Mouse (Mus musculus) gonadal fat pad, adult 2 months (tissue): ENCODE measurements around the gene Fap. TPM values are rescaled to one million over a fixed set of nuclear protein-coding genes. Genes with fewer than 3 reads are reported as not detected.

Experiments used
- DNase-seq: peaks from one replicate; pipeline ENCODE4 v3.0.0-alpha.2; 2012; ENCODE audit warnings: low read depth
- polyA plus RNA-seq: library from polyadenylated mRNA; depleted of rRNA; stranded (reverse); fragments of >200 nt; gene quantifications from 2 replicates; pipeline ENCODE4 v1.2.3, GENCODE M21; 2012; rRNA removed

The Fap gene
- 1.8 and 2.4 TPM in 2 replicates for polyA plus RNA-seq

DNA sequence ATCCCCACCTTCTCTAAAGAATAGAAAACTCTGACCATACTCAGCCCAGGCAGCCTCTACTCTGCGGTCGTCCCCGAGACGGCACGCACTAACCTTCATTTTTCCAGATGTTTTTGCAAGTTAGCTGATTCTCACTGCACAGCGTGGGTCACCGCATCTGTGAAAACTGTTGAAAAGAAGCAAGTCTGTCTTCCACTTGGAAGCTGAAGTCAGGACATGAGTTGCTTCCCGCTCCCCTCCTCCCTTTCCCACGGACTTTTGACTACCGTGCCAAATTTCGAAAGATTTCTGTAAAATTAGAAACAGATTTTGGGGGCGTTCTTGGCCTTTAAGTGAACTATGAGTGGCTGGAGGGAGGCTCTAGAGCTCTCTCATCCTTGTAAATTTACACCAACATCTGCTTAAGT, at the start of gene Fap:
Fap (minus strand) TSS at position 323 of the 407 bp plus-strand sequence.
- no peak for DNase-seq

DNA sequence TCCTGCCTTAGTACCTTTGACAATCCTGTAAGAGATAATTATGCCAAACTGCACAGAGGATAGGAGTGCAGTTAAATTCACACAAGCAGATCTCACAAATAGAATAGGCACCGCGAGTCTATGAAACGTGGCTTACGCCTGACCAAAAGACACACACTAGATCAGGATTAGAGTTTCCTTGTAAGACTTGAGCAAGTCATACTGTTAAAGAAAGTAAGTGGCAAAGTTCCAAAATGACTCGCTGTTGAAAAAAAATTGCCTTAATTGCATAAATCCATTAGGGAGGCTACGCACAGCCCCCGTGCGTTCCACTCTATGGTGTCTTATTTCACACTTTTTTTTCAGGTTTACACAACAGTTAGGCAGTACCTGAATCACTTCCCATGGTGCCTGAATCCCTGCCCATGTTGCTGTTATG, 49.2 kb upstream of the Fap start:
- DNase-seq, result no peak

DNA sequence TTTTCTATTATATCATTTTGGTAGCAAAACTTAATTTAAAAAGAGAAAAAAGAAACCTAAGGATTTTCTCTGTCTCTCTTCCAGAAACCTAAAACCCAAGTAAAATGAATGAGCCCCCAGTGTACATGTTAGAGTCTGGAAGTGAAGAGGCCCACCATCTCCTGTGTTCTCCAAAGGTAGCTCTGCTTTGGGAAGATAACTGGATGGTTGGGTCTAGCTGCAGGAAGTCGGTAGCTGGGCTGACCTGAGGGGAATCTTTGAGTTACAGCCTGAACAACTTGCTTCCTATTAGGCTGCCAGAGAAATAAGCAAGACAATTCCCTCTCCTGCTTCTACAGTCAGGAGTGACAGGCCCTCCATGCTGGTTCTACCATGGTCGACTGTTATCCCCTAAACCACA, 45.8 kb upstream of the Fap start:
- DNase-seq, result no peak

DNA sequence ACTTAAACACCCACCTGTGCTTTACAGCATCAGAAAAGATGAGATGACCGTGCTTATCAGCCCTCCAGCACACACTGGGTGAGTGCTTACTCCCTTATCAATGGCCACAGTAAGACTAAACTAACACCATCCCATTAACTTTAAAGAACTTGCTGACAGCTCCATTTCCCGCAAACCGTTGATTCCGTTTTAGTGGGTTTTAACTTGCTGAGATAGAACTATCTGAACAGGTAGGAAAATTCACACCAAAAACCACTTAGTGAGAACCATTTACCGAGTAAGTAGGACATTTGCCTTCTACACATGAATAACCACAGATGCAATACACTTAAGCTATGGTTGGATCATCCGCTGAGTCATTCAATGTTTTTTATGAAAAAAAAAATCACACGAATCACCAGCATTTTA, 45.1 kb upstream of the Fap start:
- no peak for DNase-seq

DNA sequence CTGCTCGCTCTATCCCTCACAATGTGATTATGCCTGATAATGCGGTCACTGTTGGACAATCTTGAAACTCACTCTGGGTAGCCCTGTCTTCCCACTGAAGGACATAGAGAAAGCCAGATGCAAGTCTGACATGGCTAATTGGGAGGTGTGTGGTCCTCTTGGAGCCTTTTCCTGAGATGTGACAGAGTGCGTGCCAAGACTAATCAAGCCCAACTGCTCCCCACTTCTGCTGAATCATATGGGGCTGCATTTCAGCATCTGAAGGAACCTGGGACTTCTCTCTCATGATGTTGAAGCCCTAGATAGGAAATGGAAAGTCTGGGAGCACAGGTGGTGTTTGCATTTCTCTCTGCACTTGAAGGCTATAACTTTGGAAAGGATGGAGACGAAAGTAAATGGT, 39.3 kb upstream of the Fap start:
- no peak for DNase-seq

DNA sequence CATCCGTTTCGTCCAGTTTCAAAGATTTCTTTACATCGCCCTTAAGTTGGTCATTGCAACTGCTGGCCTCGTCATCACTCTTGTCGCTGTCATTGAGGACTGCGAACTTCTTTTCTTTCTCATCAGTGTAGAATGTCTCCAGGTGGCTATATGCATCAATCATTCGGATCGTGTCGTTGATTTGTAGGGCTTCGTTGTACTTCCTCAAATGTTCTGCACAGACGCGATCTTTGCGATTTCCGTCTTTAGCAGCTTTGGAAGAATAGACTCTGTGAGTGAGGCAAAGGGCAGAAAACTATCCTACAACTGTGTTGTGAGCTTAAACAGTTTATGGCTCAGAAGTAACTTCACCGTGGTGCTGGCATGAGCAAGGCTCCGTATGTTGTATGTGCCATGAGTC, 32.3 kb upstream of the Fap start:
- DNase-seq, result no peak

DNA sequence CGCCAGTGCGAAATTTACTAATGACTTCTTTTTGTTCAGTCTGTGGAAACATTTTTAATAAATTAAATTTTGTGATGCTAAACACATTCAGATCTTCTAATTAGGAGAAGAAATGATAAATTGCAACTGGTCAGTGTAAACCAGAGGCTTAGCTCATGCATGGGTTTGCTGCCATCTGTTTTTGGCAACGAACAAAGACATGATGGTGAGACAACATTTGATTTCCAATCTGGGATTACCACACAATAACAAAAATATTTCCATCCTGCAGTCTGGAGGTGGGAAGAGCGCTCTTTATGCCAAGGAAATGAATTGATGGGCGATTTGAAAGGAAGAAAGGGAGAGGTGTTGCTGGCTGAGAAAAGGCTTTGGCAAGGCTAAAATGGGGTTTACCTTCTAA, 29.7 kb upstream of the Fap start:
- DNase-seq, result no peak

DNA sequence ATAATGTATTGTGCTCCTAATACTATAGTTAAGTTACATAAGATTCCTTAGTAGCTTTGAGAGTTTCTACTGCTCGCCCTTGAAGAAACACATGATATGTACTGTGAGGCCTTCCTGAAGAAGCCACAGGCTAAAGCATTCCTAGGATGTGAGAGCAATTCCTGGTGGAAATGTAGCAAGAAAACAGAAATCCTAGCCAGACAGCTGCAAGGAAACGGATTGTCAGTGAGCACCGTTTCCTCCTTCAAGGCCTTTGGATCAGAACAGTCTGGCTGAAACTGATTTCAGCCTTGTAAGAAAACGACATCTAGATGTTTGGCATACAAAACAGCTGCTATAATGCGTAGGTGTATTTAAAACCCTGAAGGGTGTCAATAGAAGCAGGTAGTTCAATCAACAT, 22.7 kb upstream of the Fap start:
- DNase-seq, result no peak

DNA sequence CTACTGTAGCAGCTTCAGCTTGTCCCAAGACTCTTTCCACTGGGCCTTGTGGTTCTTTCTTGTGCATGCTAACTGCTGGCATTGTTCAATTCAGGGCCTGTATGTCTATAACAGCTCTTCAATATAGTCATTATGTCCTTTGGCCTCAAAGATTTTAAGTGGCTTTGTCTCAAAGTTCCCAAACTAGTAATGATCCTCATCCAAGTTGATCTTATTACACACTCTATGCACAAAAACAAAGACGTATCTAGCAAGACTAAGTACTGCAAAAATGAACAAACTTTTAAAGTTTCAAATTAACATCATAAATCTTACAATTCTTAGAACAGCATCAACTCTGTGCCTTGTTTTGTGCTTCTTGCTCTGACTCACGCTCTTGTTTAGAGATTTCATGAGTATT, 20.6 kb upstream of the Fap start:
- no peak for DNase-seq

DNA sequence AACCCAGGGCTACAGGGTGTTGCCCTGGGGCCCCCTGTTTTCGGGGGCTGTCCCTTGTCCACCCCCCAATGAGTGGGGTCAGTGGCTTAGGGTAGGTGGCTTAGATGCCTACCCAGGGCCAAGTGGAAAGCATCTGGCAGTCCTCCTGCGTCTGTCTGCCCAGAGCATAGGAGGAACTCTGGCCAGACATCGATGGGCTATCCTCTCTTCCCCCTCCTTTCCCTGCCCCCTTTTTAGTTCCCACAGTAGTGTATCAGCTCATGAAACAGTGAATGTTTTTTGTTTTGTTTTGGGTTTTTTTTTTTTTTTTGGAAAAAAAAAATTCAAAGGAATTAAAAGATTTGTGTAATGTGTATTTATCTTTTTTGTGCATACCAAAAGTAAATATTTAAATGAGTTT, 17.7 kb upstream of the Fap start:
- no peak for DNase-seq

DNA sequence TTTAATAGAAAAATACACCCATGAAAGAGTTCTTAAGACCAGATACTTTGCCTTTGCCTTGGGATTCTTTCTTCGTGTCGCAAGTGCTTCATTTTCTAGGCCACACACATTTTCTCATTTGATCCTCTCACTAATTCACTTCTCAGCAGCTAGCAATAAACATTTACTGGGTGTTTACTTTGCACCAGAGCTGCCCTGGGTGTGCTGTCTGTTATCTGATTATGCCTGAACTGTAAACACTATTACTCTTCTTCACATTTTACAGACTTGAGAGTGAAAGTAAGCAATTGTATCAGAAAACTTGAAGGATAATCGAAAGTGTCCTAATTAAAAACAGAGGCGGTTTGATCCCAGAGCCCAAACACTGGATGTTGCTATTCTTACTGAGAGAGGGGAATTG, 15.5 kb upstream of the Fap start:
- no peak for DNase-seq

DNA sequence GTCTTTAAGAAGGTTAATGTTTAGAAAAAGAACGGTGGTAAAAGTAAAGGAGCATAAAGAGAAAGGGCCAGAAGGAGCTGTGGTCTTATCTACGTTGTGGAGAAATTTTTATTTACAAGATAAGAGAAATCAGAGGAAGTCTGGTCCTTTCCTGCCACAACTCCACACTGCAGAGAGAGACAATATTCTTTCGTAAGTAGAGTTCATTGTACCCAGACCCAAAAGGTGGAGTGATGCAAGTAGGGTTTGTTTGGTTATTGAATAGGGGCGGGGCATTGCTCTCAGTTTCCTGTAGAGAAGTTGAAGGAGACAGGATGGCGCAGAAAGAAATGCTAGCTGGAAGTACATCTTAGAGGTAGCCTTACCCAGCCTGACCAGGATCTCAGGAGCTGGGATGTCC, 11.9 kb upstream of the Fap start:
- no peak for DNase-seq

DNA sequence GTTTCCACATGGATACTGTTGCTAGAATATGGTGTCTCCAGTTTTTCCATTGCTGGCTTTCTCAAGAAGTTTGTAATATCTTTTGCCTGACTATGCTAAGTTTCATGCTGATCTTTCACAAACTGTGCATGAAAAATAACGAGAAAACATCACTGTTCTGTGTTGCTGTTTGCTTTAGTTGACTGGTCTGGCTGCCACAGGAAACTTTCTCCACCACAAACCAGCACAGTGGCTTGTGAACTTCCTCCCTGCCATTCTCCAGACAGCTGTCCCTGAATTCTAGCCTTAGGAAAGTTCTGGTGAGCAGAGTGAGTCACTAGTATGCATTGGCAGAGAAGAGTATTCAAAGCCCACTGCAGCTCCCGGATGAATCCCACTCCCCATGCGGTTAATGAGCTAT, 1.1 kb upstream of the Fap start:
- no peak for DNase-seq

DNA sequence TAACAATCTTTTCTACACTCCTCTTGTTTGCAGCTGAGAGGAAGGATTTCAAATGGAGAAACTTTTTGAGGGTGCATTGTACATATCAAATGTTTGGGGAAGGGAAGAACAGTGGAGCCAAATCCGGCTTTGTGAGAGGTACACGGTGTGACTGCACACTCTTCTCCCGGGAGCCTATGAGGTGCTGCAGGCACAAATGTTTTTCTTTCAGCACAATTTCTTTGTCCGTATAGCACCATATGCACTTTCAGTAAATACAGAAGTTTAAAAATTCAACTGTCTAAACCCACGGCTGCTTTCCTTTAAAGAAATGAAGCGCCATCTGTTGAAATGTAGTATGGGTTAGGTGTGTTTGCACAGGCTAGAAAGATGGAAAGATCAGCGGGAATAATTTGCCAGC, 375 bp upstream of the Fap start:
- DNase-seq, result no peak

DNA sequence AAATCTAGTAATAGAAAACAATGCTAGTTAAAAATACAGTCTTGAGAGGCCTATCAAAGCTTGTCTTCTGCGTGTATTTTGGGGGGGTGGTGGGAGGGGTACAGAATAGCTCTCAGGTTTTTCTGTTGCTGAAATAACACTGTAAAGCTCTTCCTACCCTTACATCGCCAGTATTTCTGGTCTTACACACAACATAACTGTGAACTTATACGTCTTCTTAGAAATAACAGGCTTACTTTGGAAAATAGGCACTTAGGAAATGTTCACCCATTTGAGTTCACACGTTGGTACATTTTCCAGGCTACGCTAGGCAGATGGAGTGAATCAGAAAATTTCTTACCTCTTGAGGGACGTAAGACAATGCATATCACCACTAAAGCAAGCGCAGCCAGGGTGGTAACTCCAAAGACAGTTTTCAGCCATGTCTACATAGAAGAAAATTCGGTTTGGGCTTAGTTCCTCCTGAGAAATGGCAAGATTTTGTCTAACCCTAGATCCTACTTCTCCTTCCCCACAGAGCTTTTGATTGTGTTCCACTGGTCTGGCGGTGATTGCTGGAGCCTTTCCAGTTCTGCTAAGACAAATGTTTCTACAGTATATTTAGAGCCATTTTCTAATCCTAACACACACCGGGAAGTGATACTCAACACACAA, 649 bp downstream of the Fap start:
- DNase-seq, result no peak

DNA sequence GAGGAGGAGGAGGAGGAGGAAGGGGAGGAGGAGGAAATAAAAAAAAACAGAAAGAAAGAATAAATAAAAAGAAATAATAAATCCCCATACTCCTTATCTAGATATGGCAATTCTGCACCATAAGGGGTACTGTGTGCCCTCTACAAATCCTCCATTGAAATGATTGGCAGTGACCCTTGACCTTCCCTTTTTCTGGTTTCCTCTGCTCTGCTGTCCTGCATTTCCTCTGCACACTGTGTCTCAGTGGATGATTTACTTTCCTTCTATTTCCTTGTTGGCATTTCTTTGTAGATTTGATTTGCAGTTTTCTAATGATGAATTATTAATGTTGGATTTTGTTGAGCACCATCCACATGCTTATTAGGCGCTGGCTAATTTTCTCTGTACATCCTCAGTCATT, 9.2 kb downstream of the Fap start:
- no peak for DNase-seq

DNA sequence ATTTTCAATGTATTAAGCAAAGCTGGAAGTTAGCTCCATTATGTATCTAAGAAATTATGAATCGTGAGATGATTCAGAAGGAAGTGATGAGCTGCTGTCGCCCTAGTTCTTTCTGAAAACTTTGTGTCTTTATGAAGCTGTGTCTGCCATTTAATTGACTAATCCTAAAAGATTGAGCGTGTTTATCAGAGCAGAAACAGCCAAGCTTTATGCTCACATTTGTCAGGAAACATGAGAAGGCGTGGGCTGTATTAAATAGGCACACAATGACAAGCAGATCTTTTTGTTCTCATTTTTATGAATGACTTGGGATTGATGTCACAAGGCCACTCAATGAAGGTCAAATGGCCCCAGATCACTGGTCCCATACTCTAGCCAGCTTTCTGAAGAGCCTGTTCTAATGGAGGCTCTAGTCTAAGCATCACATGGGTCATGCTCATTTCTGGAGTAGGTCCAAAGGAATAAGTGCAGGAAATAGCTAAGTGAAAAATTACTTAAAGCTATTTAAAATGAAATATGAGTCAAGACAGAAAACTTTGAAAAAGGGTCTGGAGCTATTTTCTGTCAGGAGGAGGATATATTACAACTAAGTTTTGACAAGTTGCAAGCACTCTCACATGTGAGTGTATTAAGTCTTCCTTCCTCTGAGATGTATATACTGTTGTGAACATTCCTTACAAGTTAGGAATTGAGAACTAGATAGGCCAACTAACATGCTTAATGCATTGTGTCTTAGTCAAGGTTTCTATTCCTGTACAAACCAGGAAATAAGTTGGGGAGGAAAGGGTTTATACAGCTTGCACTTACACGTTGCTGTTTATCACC, 11.0 kb downstream of the Fap start:
- no peak for DNase-seq

DNA sequence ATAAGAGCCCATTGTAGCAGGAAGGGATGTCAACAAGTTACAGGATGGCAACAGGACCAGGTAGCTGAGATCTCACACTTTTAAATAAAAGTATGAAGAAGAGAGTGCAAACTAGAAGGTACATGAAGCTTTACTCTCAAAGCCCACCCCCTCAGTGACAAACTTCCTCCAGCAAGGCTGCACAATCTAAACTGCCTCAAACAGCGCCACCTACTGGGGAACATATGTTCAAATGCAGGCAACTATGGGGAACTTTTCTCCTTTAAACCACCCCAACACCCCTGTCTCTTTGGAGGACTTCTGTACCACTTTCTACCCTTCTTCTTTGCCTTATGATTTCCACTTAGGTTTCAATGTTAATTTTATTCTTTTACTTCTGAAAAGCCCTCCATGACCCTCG, 16.5 kb downstream of the Fap start:
- DNase-seq, result no peak

DNA sequence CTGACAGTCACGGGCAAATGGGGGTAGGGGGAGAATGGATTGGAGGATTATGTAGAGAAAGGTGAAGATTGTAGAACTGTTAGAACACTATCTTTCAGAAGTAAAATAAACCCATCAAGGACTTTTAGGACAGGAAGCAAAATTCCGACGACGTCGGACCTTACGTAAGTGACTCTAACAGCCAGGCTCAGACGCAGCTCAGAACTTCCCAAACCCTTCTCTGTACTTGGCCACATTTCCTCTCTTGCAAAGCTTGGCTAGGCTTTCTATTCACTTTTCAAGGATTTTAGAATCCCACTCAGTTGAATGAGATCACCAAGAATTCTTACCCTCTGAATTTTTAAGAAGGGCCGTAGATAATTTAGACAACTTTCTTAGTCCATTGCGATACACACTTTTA, 17.5 kb downstream of the Fap start:
- no peak for DNase-seq

DNA sequence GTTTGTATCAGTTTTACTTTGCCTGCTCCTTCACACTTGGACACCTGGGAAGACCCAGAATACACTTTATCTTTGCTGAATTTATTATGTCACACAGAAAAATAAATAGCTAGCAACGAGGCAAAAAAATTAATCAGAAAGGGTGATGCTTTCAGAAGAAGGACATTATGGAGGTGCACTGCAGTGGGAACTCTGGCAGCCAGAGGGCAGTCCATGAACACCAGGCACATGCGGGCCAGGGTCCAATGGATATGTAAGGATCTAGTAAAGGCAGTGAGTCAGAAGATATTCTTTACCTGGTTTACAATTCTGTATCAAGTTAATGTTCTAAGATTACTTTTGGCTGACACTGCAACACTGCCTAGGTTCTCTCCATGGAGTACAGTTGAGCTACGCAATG, 24.2 kb downstream of the Fap start:
- no peak for DNase-seq

DNA sequence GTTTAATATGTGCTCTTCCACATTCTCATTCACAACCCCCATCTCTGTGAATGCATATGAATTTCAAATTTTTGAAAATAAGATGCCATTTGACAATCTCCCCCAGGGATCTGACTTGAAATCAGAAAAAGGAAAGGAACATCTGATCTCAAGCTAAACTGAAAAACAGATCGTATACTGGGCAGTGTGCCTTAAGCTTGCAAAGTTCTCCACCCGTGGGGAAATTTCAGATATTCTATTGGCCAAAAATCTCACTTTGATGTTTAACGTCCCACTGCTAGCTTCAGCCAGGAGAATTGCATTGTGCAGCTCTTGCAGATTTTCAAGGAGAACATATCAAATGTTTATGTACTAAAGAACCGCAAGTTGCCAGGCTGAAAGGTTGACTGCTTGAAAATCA, 24.7 kb downstream of the Fap start:
- no peak for DNase-seq

DNA sequence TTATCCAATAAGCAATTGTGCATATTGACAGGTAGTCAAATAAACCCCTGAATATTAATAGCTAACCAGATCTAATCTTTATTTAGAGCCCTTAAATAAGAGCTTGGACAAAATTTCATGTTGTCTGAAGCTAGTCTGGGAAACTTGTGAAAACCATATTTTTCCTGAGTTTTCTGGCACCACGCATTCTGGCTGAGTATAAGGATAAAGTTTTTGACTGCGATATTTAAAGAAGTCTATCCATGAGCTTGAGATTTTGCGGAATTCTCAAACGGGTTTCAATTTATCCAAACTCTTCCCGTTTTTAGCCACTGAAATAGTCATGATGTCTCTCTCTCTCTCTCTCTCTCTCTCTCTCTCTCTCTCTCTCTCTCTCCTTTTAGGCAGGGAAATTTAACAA, 25.8 kb downstream of the Fap start:
- DNase-seq, result no peak

DNA sequence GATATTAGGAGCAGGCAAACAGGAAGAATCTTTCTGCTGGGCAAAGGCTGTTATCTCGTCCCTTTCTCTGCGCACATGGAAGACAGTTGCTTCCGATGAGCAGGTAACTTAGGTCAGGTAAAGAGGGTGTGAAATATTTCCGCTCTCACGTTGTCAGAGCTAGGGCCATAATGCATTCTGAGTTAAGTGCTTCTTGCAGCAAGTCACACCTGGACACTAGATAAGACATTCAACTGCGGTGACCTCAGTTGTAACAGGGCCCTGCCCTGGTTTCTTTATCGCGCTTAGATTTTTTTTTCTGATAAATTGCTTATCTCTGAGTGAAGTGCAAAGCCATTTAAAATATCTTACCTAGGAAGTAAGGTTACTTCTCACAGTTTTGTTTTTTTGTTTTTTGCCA, 38.4 kb downstream of the Fap start:
- DNase-seq, result no peak

DNA sequence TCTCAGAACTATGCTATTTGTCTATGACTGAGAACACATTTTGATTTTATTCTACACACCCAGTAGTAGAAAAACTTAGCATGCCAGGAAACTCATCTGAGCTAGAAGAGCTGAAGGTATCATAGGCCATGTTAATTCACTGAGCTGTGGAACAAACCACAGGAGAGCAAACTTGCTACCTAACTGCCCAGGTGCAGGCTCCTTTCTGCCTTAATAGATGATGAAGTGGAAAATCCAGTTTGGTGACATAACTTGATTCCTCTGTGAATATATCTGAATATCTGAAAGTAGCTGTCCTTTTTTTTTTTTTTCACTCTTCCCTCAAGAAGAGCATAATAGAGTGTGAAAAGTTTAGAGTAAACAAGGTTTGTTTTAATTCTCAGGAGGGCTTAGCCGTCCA, 42.8 kb downstream of the Fap start:
- no peak for DNase-seq
